Mouse (Mus musculus): ENCODE data around the gene Vwa7.
"Not testable (repeated sequence)": the region's sequence is repeated elsewhere in the genome, so short reads cannot be mapped to it uniquely, and the experiment has no call there.

The Vwa7 gene

DNA sequence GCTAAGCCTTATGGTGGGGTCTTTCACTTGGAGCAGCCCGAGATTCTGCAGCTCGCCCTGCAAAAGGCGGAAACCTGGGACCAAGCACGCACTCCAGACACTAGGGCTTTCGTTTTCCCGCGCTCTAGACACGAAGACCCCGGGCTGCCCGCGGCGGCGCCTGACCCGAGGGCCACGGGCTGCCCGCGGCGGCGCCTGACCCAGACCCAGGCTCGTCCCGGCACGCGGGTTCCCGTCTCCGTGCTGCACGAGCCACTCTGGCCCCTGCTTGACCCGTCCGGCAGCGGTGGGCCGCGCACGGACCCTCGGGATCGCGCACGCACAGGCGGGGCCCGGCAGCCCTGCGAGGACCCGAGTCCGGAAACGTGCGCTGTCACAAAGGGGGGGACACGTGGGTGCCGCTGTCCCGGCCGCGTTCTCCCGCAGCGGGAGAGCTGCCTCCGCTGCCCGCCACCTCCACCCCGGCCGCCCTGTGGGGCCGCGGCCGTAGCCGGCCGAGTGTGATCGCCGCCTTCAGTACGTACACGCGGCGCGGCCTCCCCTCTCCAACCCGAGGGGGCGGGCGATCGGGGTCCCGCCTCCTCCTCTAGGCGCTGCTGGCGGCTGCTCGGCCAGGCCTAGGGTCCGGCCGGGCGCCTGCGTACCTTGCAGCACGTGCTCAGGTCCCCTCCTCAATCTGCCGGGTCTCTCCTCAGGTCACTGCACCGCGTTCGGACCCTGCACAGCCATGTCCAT, 15.5 kb upstream of the Vwa7 start, which contains the start of gene Vars:
Gene Vars (plus strand): TSS at position 271 of the 735 bp plus-strand sequence.
- DNase-seq, result peak; percentile 89

DNA sequence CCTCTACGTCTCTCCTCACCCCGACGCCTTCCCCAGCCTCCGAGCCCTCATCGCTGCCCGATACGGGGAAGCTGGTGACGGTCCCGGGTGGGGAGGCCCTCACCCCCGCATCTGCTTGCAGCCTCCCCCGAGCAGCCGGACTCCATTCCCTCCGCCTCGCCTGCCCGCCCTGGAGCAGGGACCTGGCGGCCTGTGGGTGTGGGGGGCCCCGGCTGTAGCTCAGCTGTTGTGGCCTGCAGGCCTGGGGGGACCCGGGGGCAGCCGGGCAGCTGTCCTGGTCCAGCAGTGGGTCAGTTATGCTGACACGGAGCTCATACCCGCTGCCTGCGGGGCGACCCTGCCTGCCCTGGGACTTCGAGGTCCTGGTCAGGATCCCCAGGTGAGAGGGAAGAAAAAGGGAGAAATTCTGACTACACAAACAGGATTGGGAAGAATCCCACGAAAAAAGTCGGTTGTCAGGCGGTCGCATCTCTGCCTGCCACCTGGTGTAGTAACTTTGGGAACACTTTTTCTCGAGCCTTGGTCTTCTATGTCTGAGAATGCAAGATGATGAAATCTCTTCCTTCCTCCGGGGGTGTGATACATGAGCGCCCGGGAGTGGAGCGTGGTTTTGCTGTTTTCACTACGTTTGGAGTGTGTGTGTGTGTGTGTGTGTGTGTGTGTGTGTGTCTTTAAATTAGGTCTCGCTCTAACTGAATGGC, 14.8 kb upstream of the Vwa7 start:
- DNase-seq, result peak; percentile 53

DNA sequence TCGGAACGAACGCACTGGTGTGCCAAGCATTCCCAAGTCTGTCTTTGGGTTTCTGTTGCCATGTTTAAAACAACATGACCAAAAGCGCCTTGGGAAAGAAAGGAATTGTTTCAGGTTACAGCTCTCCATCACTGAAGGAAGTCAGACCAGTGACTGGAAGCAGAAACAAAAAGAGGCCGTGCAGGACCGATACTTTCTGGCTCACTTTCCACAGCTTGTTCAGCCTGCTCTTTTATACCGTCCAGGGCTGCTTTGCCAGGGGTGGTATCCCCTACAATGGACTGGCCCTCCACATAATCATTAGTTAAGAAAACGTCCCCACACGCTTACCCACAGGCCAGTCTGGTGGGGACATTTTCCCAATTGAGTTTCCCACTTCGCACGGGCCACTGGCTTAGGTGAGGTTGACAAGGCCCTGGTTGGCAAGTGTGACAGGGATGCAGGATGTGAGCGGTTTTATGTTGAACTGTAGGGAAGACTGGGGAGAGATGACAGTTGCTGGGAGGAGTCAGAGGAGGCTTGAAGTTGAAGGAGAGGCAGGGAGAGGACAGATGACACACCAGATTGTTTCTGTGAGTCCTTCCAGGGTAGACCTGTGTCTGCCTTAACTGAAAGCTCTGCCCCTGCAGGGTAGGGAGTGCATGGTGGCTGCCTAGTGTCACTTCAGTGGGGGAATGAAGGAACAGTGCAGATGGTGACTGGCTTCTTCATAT, 14.1 kb upstream of the Vwa7 start:
- peak; percentile 54 for DNase-seq

DNA sequence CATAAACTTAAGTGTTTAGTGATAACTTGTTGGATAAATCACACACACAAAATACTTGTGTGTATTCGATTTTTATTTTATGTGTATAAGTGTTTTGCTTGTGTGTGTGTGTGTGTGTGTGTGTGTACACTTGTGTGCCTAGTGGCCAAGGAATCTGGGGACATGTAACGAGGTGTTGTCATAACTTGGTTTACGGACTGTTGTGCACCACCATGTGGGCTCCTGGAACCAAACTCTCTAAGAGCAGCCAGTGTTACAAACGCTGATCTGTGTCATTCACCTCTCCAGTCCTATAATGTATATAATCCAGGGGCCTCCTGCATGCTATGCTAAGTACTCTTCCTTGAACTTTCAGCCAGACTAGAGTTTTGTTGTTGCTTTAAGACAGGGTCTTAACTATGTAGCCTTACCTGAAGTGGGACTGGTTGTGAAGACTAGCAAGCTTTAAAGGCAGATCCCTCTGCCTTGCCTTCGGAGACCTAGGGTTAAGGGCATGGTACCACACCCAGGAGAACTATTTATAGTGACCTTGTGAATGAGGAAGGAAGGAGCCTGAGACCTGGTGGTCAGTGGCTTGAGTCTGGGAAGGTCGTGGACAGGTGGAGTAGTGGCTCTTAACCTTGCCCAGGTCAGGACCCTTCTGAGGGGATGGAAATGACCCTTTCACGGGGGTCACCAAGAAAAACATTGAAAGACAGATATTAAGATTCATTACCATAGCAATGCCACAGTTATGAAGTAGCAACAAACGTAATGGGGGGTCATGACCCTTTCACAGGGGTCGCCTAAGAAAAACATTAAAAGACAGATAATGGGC, 13.1 kb upstream of the Vwa7 start:
- no peak for DNase-seq

DNA sequence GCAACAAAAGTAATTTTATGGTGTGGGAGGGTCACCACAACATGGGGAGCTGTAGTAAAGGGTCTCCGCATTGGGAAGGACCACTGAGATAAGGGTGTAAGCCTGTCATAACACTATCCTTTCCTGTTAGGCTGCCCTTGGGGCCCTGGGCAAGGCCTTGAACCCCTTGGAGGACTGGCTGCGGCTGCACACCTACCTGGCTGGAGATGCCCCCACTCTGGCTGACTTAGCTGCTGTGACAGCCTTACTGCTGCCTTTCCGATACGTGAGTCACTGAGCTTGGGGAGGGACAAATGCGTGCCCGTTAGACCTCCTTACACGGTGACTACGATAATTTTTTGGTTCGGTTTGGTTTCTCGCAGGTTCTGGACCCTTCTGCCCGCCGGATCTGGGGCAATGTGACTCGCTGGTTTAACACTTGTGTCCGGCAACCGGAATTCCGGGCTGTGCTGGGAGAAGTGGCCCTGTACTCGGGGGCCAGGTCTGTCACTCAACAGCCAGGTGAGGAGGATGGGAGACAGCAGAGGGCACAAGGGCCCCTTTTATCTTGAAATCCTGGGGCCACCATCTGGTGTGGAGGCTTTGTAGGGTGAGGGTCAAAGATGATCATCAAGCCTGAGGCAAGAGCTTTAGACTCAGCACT, 12.2 kb upstream of the Vwa7 start:
- no peak for DNase-seq

DNA sequence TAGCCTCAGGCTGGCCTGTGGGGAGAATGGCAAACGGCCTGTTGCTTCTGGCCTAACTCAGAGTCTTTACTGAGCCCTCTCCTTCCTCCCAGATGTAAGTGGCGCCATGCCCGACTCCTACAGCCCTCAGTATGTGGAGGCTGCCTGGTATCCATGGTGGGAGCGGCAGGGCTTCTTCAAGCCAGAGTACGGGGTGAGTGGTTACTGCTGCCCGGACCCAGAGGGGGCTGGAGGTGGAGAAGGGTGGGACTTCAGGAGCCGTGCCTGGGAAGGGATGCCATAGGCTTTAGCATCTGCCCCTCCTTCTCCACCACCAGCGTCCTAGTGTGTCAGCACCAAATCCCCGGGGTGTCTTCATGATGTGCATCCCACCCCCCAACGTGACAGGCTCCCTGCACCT, 11.2 kb upstream of the Vwa7 start:
- DNase-seq, result no peak

DNA sequence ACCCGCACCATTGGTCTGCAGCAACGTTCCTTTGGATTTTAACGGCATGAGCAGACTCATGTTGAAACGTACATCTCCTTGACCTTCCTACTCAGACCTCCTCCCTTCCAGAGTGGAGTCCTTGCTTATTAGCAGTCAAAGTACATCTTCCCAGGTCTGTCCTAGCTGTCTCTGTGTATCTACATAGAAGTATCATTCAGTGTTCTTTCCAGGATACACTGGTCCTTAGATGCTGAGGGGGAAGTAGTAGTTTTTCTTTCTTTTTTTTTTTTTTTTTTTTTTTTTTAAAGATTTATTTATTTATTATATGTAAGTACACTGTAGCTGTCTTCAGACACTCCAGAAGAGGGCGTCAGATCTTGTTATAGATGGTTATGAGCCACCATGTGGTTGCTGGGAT, 10.5 kb upstream of the Vwa7 start:
- not testable (repeated sequence) for DNase-seq

DNA sequence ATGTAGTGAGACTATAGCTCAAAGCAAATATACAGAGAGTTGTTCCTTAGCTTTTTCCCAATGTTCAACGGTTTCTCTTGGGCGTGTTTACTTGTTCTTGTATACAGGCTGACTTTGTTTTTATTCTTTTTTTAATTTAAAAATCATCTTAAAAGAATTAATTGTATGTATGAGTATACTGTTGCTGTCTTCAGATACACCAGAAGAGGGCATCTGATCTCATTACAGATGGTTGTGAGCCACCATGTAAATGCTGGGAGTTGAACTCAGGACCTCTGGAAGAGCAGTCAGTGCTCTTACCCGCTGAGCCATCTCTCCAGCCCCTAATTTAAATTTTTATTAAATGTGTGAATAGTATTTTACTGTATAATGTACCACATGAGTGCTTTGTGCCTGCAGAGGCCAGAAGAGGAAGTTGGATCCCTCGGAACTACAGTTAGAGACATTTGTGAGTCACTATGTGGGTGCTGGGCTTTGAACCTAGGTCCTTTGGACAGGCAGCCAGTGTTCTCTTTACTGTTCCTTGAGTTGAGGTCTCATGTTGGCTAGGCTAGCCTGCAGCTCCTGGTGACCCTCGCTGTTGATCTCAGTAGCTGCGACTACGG, 8.9 kb upstream of the Vwa7 start:
- no peak for DNase-seq

DNA sequence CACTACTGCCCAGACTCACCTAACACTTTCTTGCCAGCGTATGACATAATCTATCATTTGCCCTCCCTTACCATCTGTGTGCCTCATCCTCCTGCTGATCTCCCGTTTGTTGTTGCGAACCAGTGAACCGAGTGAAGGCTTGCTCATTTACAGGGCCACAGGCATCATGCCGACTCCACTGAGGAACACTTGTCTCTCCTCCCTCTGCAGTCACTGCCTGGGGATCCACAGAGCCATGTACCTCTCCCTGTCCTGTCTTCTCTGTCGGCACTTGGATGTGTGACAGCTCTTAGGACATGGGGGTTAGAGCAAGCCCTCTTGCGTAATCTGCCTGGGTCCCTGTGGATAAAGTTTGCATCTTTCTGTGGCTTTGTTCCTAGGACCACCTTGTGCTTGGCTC, 6.8 kb upstream of the Vwa7 start:
- no peak for DNase-seq

DNA sequence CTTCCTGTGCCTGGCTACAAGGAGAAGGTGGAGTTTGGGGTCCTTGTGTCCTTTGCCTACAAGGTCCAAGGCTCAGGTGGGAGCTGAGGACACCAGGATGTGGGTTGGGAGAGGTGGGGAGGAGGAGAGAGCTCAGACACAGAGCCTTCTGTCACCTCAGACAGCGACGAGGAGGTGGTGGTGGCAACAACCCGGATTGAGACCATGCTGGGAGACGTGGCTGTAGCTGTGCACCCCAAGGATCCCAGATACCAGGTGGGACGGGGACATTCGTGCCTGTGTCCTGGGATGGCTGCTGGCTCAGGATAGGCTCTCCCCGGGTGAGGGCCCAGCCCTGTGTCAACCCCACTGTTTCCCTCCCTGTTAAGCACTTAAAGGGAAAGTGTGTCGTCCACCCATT, 4.9 kb upstream of the Vwa7 start:
- DNase-seq, result no peak

DNA sequence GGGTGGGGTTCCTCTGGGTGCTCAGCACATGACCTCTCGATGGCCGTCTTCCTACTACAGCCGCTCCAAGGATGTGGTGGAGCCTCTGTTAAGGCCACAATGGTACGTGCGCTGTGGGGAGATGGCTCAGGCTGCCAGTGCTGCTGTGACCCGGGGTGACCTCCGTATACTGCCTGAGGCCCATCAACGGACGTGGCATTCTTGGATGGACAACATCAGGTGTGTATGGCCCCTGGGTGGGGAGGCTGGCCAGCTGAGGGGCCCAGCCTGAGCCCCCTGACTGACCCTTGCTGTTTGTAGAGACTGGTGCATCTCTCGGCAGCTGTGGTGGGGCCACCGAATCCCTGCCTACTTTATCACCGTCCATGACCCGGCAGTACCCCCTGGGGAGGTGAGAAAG, 3.9 kb upstream of the Vwa7 start:
- DNase-seq, result peak; percentile 2

DNA sequence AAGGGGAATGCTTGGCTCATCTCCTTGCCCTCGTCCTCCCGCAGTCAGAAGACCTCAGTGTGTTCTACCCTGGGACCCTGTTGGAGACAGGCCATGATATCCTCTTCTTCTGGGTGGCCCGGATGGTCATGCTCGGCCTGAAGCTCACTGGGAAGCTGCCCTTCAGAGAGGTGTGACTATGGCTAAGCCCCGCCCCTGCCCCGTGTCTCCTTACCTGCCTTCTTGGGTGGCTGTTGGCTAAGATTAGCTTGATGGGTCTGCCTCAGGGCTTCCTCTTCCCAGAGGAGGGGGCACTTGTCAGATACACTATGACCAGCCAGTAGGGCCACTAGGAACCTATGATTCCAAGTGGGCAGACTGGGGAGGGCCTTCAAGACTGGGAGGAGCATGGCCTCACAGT, 3.2 kb upstream of the Vwa7 start:
- DNase-seq, result no peak

DNA sequence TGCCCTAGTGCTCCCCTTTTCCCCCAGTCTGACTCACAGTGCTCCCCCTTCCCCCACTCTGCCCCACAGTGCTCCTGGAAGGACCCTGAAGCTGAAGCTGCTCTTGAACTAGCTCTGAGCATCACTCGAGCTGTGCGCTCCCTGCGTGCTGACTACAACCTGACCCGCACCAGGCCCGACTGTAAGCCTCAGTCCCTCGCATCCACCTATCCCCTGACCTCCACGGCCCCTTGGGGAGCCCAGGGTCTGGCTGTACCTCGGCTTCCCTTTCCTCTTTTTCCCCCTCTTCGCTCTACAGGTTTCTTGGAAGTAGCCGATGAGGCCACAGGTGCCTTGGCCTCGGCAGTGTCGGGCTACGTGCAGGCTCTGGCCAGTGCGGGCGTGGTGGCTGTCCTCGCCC, 1.1 kb upstream of the Vwa7 start:
- DNase-seq, result no peak

DNA sequence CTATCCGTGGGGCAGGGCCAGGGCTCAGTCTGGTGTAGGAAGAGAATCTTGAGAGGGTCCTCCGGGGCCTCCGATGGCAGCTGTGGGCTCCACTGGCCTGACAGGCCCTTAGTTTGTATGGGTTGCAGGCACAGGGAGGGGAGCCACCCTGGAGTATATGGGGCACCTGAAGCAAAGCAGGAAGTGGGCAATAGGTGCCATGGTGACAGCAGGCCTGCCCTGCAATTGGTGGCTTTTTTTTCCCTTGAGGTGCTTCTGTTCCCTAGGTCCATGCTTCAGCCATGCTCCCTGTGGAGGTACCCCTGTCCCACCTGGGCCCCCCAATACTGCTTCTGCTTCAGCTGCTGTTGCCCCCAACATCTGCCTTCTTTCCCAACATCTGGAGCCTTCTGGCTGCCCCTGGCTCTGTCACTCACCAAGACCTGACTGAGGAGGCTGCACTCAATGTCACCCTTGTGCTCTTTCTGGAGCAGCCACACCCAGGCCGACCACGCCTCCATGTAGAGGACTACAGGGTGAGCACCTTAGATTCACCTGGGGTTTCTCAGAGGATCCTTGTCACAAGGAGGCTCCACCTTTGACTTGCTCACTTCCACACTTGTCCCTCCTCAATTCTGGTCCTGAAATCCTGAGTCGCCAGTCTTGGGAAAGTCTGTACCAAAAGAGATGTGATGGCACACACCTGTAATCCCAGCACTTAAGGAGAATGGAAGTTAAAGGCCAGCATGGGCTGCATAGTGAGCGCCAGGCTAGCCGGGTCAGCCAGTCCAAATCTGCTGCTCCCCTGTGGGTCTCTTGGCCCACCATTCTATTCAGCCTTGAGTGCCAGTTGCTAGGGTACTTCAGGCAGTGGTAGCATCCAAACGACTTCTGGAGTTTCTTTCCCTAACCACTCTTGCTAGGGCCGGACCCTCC, 669 bp downstream of the Vwa7 start:
- peak; percentile 5 for DNase-seq

DNA sequence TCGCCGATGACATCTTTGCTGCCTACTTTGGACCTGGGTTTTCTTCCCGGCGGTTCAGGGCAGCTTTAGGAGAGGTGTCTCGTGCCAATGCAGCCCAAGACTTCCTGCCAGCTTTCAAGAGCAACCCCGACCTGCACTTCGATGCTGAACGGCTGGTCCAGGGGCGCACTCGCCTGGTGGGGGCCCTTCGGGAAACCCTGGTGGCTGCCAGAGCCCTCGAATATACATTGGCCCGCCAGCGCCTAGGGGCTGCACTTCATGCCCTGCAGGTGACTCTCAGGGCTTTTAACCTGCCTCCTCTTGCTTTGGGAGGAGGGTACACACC, 1.3 kb downstream of the Vwa7 start:
- DNase-seq, result peak; percentile 3

DNA sequence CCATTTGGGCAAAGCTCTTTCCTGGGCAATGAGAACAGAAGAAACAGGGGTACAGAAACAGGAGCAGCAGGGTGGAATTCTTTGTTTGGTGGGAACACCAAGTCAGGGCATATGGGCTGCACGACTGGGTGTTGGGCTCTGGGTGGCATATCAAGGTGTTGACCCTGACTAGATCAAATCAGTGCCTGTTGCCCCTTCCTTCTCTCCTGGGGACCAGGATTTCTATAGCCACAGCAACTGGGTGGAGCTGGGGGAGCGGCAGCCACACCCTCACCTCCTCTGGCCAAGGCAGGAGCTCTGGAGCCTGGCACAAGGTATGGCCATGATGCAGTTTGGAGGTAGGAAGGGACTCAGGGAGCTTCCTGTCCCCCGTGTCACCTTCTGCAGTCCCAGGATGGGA, 1.8 kb downstream of the Vwa7 start:
- no peak for DNase-seq

DNA sequence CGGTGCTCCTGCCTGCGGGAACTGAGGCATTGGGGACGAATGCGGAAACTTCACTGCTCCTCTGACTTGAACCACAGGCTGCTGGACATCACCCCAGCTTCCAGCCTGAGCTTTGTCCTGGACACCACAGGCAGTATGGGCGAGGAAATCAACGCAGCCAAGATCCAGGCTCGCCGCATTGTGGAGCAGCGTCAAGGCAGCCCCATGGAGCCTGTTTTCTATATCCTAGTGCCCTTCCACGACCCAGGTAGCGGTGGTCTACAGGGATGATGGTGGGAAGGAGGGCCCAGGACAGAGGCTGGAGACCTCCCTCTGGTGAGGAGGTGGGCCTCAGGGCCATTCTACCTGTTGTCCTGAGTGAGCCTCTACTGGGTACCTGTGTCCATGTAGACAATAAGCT, 3.5 kb downstream of the Vwa7 start:
- no peak for DNase-seq

DNA sequence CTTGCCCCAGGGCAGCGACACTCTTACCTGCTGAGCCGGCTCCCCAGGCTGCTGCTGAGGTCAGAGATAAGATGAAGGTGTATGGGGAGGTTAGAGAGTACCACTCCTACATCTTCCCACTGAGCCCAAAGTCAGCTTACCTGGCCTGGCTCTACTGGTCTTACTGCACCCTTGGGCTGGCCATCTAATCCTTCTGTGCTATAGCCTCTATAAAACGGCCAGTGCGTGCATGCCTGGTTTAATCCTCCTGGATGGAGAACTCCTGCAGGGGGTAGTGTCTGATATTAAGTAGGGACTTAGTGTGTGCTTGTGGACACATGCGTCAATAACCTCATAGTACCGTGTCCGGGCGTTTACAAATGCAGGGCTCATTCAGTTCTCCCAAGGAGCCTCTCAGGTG, 4.2 kb downstream of the Vwa7 start:
- DNase-seq, result no peak

DNA sequence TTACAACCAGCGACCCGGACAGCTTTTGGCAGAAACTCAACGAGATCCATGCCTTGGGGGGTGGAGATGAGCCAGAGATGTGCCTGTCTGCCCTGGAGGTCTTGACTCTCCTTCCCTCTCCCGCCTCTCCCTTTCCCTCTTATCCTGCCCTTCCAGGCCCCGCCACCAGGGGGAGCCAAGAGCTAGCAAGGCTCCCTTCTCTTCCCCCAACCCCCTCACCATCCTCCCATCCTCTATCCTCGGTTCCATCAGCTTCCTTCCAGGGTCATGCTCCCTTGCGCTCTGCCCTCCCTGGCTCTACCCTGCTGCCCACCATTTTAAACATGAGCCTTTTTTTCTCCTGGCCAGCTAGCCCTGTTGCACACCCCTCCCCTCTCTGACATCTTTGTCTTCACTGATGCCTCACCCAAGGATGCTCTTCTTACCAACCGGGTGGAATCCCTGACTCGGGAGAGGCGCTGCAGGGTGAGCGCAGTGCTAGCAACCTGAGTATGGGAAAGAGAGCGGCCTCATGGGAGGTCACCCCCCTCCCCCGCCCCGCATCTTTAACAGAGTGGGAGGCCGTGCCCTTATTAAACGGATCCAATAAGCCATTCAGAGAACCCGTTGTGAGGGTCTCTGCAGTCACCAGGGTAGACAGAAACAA, 4.9 kb downstream of the Vwa7 start:
- peak; percentile 90 for DNase-seq

DNA sequence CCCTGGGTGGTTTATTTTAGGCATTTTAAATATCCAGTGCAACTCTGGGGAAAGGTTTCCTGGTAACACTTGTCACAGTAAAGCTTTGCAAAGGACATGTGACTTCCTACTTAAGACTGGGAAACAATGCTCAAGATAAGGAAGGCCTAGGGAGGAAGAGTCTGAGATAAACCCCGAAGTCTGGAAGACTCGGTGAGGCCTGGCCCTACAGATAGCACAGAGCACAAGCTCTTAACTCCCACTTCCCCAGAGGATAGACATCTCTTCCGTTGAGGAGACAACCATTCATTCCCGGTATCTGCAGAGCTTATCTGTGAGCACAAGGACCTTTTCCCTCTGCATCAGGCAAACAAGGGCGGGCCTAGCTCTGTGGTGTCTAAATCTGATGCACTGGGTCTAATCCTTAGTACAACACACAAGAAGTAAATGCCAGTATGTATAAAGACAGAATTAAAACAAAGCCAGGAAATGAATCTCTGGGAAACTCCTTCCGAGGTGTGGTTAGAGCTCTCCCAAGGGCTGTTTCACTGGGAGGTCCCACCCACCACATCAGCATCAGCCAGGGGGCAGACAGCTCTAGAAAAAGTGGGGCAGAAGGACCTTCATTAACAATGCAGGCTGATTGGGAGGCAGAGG, 5.6 kb downstream of the Vwa7 start:
- DNase-seq, result peak; percentile 68
